Mouse (Mus musculus): ENCODE data around the gene Gm19684. TPM values are rescaled to one million over a fixed set of nuclear protein-coding genes. Genes with fewer than 3 reads are reported as not detected.

The Gm19684 gene
- polyA plus RNA-seq, 1 experiment from 2014 or later = not detected

Other genes starting within 250 kb of the Gm19684 start
- gene Dhx16, start 241.9 kb upstream of the Gm19684 start, polyA plus RNA-seq (2015; fragmentation: Nextera tagmentation; extraction: Ambion mirVana) = 40.7 and 50.6 TPM in 2 replicates
- 22.3 and 23.9 TPM in 2 replicates for gene 2310061I04Rik, start 224.2 kb upstream of the Gm19684 start, polyA plus RNA-seq (2015; fragmentation: Nextera tagmentation; extraction: Ambion mirVana)
- gene Atat1, start 211.6 kb upstream of the Gm19684 start, polyA plus RNA-seq (2015; fragmentation: Nextera tagmentation; extraction: Ambion mirVana) = 64.5 and 77.7 TPM in 2 replicates
- gene Mrps18b, start 205.3 kb upstream of the Gm19684 start, polyA plus RNA-seq (2015; fragmentation: Nextera tagmentation; extraction: Ambion mirVana) = 72.5 and 75.7 TPM in 2 replicates
- 39.2 and 39.5 TPM in 2 replicates for gene Ppp1r10, start 205.2 kb upstream of the Gm19684 start, polyA plus RNA-seq (2015; fragmentation: Nextera tagmentation; extraction: Ambion mirVana)
- 89.0 and 92.2 TPM in 2 replicates for gene Abcf1, start 151.9 kb upstream of the Gm19684 start, polyA plus RNA-seq (2015; fragmentation: Nextera tagmentation; extraction: Ambion mirVana)
- gene Gnl1, start 141.8 kb upstream of the Gm19684 start, polyA plus RNA-seq (2015; fragmentation: Nextera tagmentation; extraction: Ambion mirVana) = 59.7 and 61.5 TPM in 2 replicates
- gene Prr3, start 141.4 kb upstream of the Gm19684 start, polyA plus RNA-seq (2015; fragmentation: Nextera tagmentation; extraction: Ambion mirVana) = 37.8 and 41.4 TPM in 2 replicates
- 3.0 and 3.7 TPM in 2 replicates for gene H2-T24, start 101.1 kb upstream of the Gm19684 start, polyA plus RNA-seq (2015; fragmentation: Nextera tagmentation; extraction: Ambion mirVana)
- gene H2-T23, start 88.8 kb upstream of the Gm19684 start, polyA plus RNA-seq (2015; fragmentation: Nextera tagmentation; extraction: Ambion mirVana) = 24.9 and 26.4 TPM in 2 replicates
- 26.8 and 27.2 TPM in 2 replicates for gene H2-T22, start 78.9 kb upstream of the Gm19684 start, polyA plus RNA-seq (2015; fragmentation: Nextera tagmentation; extraction: Ambion mirVana)
- gene Gm6034, start 78.7 kb upstream of the Gm19684 start, polyA plus RNA-seq (2015; fragmentation: Nextera tagmentation; extraction: Ambion mirVana) = 0.11 TPM in 1 of 2 replicates, not detected in the other
- gene Gm11127, start 63.3 kb upstream of the Gm19684 start, polyA plus RNA-seq (2015; fragmentation: Nextera tagmentation; extraction: Ambion mirVana) = 0.12 TPM in 1 of 2 replicates, not detected in the other
- not detected in 2 replicates for gene Gm7030, start 7.7 kb downstream of the Gm19684 start, polyA plus RNA-seq (2015; fragmentation: Nextera tagmentation; extraction: Ambion mirVana)
- gene Gm8909, start 46.9 kb downstream of the Gm19684 start, polyA plus RNA-seq (2015; fragmentation: Nextera tagmentation; extraction: Ambion mirVana) = 0.33 TPM in 1 of 2 replicates, not detected in the other
- gene H2-T3, start 68.6 kb downstream of the Gm19684 start, polyA plus RNA-seq (2015; fragmentation: Nextera tagmentation; extraction: Ambion mirVana) = not detected in 2 replicates
- 104 and 107 TPM in 2 replicates for gene Rpp21, start 136.4 kb downstream of the Gm19684 start, polyA plus RNA-seq (2015; fragmentation: Nextera tagmentation; extraction: Ambion mirVana)
- 17.0 and 19.1 TPM in 2 replicates for gene Trim39, start 150.6 kb downstream of the Gm19684 start, polyA plus RNA-seq (2015; fragmentation: Nextera tagmentation; extraction: Ambion mirVana)
- gene H2-M10.2, start 164.8 kb downstream of the Gm19684 start, polyA plus RNA-seq (2015; fragmentation: Nextera tagmentation; extraction: Ambion mirVana) = 0.30 TPM in 1 of 2 replicates, not detected in the other
- not detected in 2 replicates for gene H2-M10.1, start 204.5 kb downstream of the Gm19684 start, polyA plus RNA-seq (2015; fragmentation: Nextera tagmentation; extraction: Ambion mirVana)
- not detected in 2 replicates for gene H2-M10.3, start 246.7 kb downstream of the Gm19684 start, polyA plus RNA-seq (2015; fragmentation: Nextera tagmentation; extraction: Ambion mirVana)